Mouse (Mus musculus) hindbrain, embryonic 12.5 days (tissue): Measurements from ENCODE around the gene Gm20388. TPM values are rescaled to one million over a fixed set of nuclear protein-coding genes. Genes with fewer than 3 reads are reported as not detected.

Experiments used
- ATAC-seq: fragments of 200-750 bp; cut with Nextera tagmentation; 2 replicates; pipeline ENCODE4 v1.8.0; 2017; ENCODE audit warnings: moderate TSS enrichment; ENCODE audit not compliant: low FRiP score
- H3K27ac ChIP-seq: fragments of 300-500 bp; sonication (generic); 2 replicates; pipeline ENCODE4 v1.5.1; 2016; ENCODE audit warnings: mild to moderate bottlenecking
- H3K27me3 ChIP-seq: fragments of 300-500 bp; sonication (generic); 2 replicates; pipeline ENCODE4 v1.6.1; 2016; ENCODE audit warnings: mild to moderate bottlenecking
- H3K36me3 ChIP-seq: fragments of 300-500 bp; sonication (generic); 2 replicates; pipeline ENCODE4 v1.6.1; 2016; ENCODE audit warnings: mild to moderate bottlenecking
- H3K4me1 ChIP-seq: fragments of 300-500 bp; sonication (generic); 2 replicates; pipeline ENCODE4 v1.6.1; 2016
- H3K4me2 ChIP-seq: fragments of 300-500 bp; sonication (generic); replicated peaks from 2 replicates; pipeline ENCODE4 v1.6.1; 2016; ENCODE audit warnings: mild to moderate bottlenecking
- H3K4me3 ChIP-seq: fragments of 300-500 bp; sonication (generic); 2 replicates; pipeline ENCODE4 v1.5.1; 2016; ENCODE audit warnings: mild to moderate bottlenecking
- H3K9ac ChIP-seq: fragments of 300-500 bp; sonication (generic); 2 replicates; pipeline ENCODE4 v1.6.1; 2016; ENCODE audit warnings: mild to moderate bottlenecking, moderate library complexity
- H3K9me3 ChIP-seq: fragments of 300-500 bp; sonication (generic); replicated peaks from 2 replicates; pipeline ENCODE4 v1.6.1; 2016; ENCODE audit warnings: mild to moderate bottlenecking
- WGBS: fragments of 180-500 bp; shearing (Covaris S2); methylation state at CpG from one replicate; pipeline ENCODE4 v1.1.7; 2016; 5-methylcytosine and 5-hydroxymethylcytosine counted together
- polyA plus RNA-seq: library from polyadenylated mRNA; unstranded; fragments of >200 nt; fragmentation: Nextera tagmentation; extraction: Ambion mirVana; gene quantifications from 2 replicates; pipeline ENCODE4 v1.2.1, GENCODE M21; 2016

Gene Gm20388
- polyA plus RNA-seq, 1 experiment from 2014 or later, result not detected

DNA sequence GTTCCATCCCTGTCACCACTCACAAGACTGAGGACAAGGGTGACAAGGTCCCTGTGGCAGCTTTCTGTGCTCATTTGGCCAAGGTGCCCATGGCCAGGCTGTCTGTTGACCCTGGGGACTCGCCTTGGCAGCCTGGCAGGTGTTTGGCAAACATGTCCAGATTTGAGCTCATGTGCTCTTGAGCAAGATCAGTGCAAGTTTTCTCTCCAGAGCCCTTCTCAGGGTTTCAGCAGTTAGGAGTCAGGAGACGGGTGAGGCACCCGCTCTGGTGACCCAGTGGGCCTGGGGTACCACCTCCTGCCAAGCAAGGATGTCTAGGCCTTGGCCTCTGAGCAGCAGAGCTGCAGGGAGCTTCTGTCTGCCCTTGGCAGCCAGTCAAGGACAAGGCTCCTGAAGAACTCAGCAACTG lies 2223.5 kb downstream of the Gm20388 start:
- 79% methylated on average over 3 of the region's 3 CpGs for WGBS
- Histone ChIP-seq H3K4me1 (no peaks in the 10 kb centered on the region), H3K9ac (no peak overlapping the region), H3K9me3 (no peaks in the 10 kb centered on the region), H3K36me3 (no peaks in the 10 kb centered on the region), H3K4me2 (no peak overlapping the region), H3K27me3 (peaks cover 4% of the 10 kb centered on the region; the same call in 1 of the 2 replicates), H3K4me3 (no peak overlapping the region), H3K27ac (no peak overlapping the region)
- no peak for ATAC-seq

DNA sequence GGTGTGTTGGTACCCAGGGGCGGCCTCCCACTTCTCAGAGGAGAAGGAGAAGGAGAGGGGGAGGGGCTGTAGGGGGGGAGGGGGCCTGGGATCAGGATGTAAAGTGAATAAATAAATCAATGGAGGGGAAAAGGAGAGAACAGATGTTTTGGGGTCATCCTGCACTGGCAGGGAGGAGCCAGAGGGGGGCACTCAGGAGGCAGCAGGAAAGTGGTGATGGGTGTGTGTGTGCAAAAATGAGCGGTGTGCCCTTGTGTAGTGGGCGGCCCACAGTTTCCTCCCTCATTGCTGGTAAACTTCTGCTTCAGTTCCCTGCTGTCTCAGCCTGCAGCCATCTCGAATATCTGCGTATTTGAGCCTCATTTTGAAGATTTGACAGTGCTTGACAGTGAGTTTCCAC lies 2224.9 kb downstream of the Gm20388 start:
- H3K27me3 ChIP-seq, result no peaks in the 10 kb centered on the region
- 74% methylated on average over 5 of the region's 5 CpGs for WGBS
- H3K27ac ChIP-seq, result no peak overlapping the region
- no peak overlapping the region for H3K4me3 ChIP-seq
- no peaks in the 10 kb centered on the region for H3K9me3 ChIP-seq
- H3K36me3 ChIP-seq, result no peaks in the 10 kb centered on the region
- H3K9ac ChIP-seq, result no peak overlapping the region
- H3K4me2 ChIP-seq, result no peak overlapping the region
- no peaks in the 10 kb centered on the region for H3K4me1 ChIP-seq
- ATAC-seq, result no peak

DNA sequence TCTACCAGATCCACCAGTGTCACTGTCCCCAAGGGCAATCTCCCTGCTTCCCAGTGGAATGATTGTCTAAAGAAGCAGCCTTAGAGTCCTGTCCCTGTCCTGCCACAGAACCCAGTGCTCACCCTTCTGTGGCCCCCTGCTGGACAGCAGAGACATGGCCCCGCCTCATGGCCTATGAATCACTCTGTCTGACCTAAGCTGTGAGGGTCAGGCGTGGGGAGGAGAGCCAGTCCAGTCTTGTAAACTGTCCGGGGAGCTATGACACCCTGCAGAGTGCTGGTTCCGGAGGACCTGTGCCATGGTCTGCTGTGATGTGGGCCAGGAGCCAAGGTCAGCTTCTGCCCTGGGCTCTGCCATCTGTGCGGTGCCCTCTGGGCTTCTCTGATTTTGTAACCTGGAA lies 2229.1 kb downstream of the Gm20388 start:
- 0 out of 2 replicates have a peak overlapping the region, but pooled peaks have one; percentile 27 for H3K9ac ChIP-seq
- H3K27ac ChIP-seq, result no peak overlapping the region
- no peak for ATAC-seq
- no peaks in the 10 kb centered on the region for H3K4me1 ChIP-seq
- no peak overlapping the region for H3K4me2 ChIP-seq
- H3K9me3 ChIP-seq, result no peaks in the 10 kb centered on the region
- 50% methylated on average over 5 of the region's 5 CpGs for WGBS
- H3K27me3 ChIP-seq, result no peaks in the 10 kb centered on the region
- H3K36me3 ChIP-seq, result no peaks in the 10 kb centered on the region
- H3K4me3 ChIP-seq, result no peak overlapping the region

DNA sequence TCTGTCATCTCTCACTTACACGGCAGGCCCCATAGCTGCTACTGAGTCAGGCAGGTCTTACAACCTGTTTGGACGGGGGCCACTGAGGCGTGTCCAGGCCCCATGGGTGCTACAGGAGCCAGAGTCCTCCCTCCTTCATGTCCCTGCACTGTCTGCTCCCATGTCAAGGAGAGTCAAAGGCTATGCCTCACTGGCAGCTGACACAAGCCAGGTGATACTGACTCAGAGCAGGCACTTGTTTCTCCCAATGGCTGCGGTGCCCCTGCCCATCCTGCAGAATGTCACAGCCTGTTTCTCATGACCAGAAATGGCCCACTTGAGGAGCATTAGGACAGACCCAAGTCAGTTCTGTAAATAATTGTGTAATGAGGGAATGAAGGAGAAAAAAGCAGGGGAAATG lies 2229.8 kb downstream of the Gm20388 start:
- no peak overlapping the region for H3K27ac ChIP-seq
- WGBS, result 94% methylated on average over 4 of the region's 4 CpGs

DNA sequence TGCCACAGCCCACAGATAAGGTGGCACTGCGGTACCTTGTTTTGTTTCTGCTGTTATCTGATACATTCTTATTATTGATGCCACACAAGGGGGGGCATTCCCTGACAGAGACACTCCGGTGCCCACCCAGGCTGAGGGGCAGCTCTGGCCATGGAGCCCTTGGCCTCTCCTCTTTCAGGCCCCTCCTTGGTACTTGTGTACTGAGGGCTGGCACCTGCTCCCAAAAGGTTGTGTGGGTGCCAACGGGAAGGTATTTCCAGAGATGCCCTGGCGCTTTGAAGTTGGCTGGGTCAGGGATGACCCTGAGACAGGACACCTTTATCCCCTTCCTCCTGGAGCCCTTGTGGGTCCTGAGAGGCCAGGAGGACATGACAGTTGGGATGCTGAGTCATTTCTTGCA lies 2231.8 kb downstream of the Gm20388 start:
- Histone ChIP-seq H3K27me3 (no peaks in the 10 kb centered on the region), H3K9ac (no peak overlapping the region), H3K4me3 (no peak overlapping the region), H3K27ac (no peak overlapping the region), H3K36me3 (no peaks in the 10 kb centered on the region), H3K4me2 (no peak overlapping the region), H3K4me1 (no peaks in the 10 kb centered on the region), H3K9me3 (no peaks in the 10 kb centered on the region)
- WGBS, result 100% methylated on average over 4 of the region's 4 CpGs
- no peak for ATAC-seq

More for the DNA sequence above, 2229.8 kb downstream of the Gm20388 start:
- no peak for ATAC-seq
- Histone ChIP-seq H3K27me3 (no peaks in the 10 kb centered on the region), H3K4me3 (no peak overlapping the region), H3K9ac (no peak overlapping the region), H3K4me2 (no peak overlapping the region), H3K4me1 (no peaks in the 10 kb centered on the region), H3K9me3 (no peaks in the 10 kb centered on the region), H3K36me3 (no peaks in the 10 kb centered on the region)

GRCm38 (mm10) chr8:122143231-122143630 lies 2232.6 kb downstream of the Gm20388 start:
- H3K27me3 ChIP-seq, result no peaks in the 10 kb centered on the region
- H3K36me3 ChIP-seq, result no peaks in the 10 kb centered on the region
- no peak for ATAC-seq
- H3K4me3 ChIP-seq, result no peak overlapping the region
- no peaks in the 10 kb centered on the region for H3K4me1 ChIP-seq
- H3K4me2 ChIP-seq, result no peak overlapping the region
- 95% methylated on average over 1 of the region's 1 CpGs for WGBS
- H3K27ac ChIP-seq, result no peak overlapping the region
- H3K9ac ChIP-seq, result no peak overlapping the region
- H3K9me3 ChIP-seq, result no peaks in the 10 kb centered on the region

DNA sequence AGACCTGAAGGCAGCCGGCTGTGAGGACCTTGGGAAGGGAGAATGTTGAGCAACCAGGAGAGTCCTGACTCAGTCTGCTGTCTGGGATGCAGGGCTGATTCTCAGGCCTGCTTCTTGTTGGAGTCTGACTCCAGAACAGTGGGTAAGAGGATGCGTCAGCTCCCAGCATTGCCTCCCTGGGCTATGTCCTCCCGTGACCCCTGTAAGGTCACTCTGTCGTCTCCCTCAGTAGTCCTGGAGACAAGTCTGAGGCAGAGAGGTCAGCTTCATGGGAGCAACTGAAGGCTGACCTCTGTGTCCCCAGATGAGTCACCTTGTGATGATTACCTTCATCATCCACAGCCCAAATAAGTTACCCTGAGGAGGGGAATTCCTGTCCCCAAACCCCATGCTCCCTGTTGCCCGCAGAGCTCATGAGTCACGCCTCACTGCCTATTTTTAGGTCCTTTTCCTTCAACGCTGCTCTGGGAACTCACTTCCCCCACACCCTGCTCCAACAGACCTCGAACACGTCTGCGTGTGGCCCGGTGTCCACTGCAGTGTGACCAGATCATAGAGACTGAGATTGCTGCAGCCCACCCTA lies 2234.2 kb downstream of the Gm20388 start:
- 0 out of 2 replicates have a peak, but pooled peaks cover 2% of the 10 kb centered on the region for H3K4me1 ChIP-seq
- no peaks in the 10 kb centered on the region for H3K9me3 ChIP-seq
- H3K27me3 ChIP-seq, result no peaks in the 10 kb centered on the region
- no peak overlapping the region for H3K27ac ChIP-seq
- no peak overlapping the region for H3K4me3 ChIP-seq
- ATAC-seq, result no peak
- no peaks in the 10 kb centered on the region for H3K36me3 ChIP-seq
- H3K9ac ChIP-seq, result no peak overlapping the region
- WGBS, result 53% methylated on average over 11 of the region's 11 CpGs
- no peak overlapping the region for H3K4me2 ChIP-seq

DNA sequence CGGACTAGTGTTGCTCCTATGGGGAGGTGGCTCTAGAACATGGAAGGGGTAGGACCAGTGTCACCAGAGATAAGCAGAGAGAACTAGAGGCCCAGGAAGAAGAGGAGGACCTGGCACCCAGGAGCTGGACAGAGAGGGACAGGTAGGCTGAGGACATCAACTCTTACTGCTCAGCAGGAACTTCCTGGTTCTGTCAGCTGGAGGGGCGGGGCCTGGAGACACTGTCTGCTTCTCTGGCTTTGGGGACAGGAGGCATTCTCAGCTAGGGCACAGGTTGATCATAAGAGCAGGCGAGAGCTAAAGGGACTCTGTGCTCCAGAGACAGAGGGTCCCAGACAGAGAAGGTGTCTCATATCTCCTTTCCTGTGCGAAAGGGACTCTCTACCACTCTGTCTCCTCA lies 2238.4 kb downstream of the Gm20388 start:
- WGBS, result 85% methylated on average over 4 of the region's 4 CpGs

DNA sequence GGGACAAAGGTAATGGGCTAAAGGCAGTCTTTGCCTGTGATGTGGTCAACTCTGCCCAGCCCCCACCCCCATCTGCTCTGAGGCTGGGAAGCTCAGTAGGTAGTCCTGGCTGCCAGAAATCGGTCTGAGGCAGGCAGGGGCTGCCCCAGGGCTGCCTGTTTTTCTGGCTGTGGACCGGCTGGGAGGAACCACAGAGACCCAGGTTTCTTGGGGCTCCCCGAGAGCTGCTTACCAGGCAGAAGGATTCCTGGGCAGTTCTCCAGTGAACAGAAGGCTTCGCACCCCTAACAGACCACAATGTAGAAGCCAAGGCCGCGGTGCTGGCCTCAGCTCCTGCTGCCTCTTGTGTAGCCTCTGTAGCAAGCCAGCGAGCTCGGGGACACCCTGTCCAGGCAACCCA lies 2239.0 kb downstream of the Gm20388 start:
- no peak overlapping the region for H3K4me3 ChIP-seq
- no peak overlapping the region for H3K9ac ChIP-seq
- H3K36me3 ChIP-seq, result no peaks in the 10 kb centered on the region
- H3K4me2 ChIP-seq, result no peak overlapping the region
- 85% methylated on average over 8 of the region's 8 CpGs for WGBS
- H3K4me1 ChIP-seq, result 0 out of 2 replicates have a peak, but pooled peaks cover 3% of the 10 kb centered on the region
- no peaks in the 10 kb centered on the region for H3K9me3 ChIP-seq
- no peaks in the 10 kb centered on the region for H3K27me3 ChIP-seq
- no peak for ATAC-seq
- H3K27ac ChIP-seq, result no peak overlapping the region

More for the DNA sequence above, 2238.4 kb downstream of the Gm20388 start:
- Histone ChIP-seq H3K4me3 (no peak overlapping the region), H3K4me1 (0 out of 2 replicates have a peak, but pooled peaks cover 2% of the 10 kb centered on the region), H3K4me2 (no peak overlapping the region), H3K27me3 (no peaks in the 10 kb centered on the region), H3K9ac (0 out of 2 replicates have a peak overlapping the region, but pooled peaks have one; percentile 8), H3K27ac (no peak overlapping the region), H3K36me3 (no peaks in the 10 kb centered on the region), H3K9me3 (no peaks in the 10 kb centered on the region)
- ATAC-seq, result no peak

GRCm38 (mm10) chr8:122151541-122151940 lies 2240.9 kb downstream of the Gm20388 start:
- Histone ChIP-seq H3K27me3 (no peaks in the 10 kb centered on the region), H3K4me3 (no peak overlapping the region), H3K4me1 (peaks cover 11% of the 10 kb centered on the region), H3K9ac (no peak overlapping the region), H3K4me2 (no peak overlapping the region), H3K36me3 (no peaks in the 10 kb centered on the region), H3K27ac (no peak overlapping the region), H3K9me3 (no peaks in the 10 kb centered on the region)
- 88% methylated on average over 3 of the region's 3 CpGs for WGBS
- ATAC-seq, result no peak

GRCm38 (mm10) chr8:122155082-122155643 lies 2244.5 kb downstream of the Gm20388 start:
- H3K9me3 ChIP-seq, result no peaks in the 10 kb centered on the region
- H3K4me1 ChIP-seq, result peaks cover 9% of the 10 kb centered on the region
- no peak overlapping the region for H3K9ac ChIP-seq
- no peaks in the 10 kb centered on the region for H3K36me3 ChIP-seq
- ATAC-seq, result no peak
- no peak overlapping the region for H3K4me3 ChIP-seq
- H3K27ac ChIP-seq, result no peak overlapping the region
- H3K27me3 ChIP-seq, result no peaks in the 10 kb centered on the region
- no peak overlapping the region for H3K4me2 ChIP-seq
- 15% methylated on average over 10 of the region's 10 CpGs for WGBS

DNA sequence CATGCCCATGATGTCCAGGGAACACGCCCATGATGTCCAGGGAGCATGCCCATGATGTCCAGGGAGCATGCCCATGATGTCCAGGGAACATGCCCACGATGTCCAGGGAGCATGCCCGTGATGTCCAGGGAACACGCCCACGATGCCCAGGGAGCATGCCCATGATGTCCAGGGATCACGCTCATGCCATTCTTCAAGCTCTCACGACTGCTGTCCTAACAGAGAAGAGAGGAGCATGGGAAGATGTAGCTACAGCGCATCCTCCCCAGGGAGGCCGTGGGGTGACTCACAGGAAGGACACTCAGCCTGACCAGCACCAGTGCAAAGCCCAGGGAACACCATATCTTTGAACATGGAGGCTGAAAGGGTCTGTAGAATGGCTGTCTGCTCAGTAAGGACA lies 2245.3 kb downstream of the Gm20388 start:
- Histone ChIP-seq H3K4me3 (no peak overlapping the region), H3K4me1 (peaks cover 9% of the 10 kb centered on the region), H3K27ac (no peak overlapping the region), H3K4me2 (no peak overlapping the region), H3K36me3 (no peaks in the 10 kb centered on the region), H3K27me3 (no peaks in the 10 kb centered on the region), H3K9me3 (no peaks in the 10 kb centered on the region), H3K9ac (no peak overlapping the region)
- ATAC-seq, result no peak
- 89% methylated on average over 9 of the region's 9 CpGs for WGBS

GRCm38 (mm10) chr8:122157689-122158088 lies 2247.0 kb downstream of the Gm20388 start:
- WGBS, result 70% methylated on average over 12 of the region's 12 CpGs
- Histone ChIP-seq H3K4me1 (peaks cover 9% of the 10 kb centered on the region), H3K27me3 (no peaks in the 10 kb centered on the region), H3K27ac (no peak overlapping the region), H3K9me3 (no peaks in the 10 kb centered on the region), H3K4me3 (no peak overlapping the region), H3K9ac (no peak overlapping the region), H3K4me2 (no peak overlapping the region), H3K36me3 (no peaks in the 10 kb centered on the region)
- no peak for ATAC-seq
